Mouse (Mus musculus): Measurements from ENCODE around the gene Atg7. TPM values are rescaled to one million over a fixed set of nuclear protein-coding genes. Genes with fewer than 3 reads are reported as not detected.
A peak's percentile ranks its signal among the peaks of the same experiment; 100 is the strongest.
"Not testable (repeated sequence)": the region's sequence is repeated elsewhere in the genome, so short reads cannot be mapped to it uniquely, and the experiment has no call there.

The Atg7 gene
- polyA plus RNA-seq, 1 experiment: 16.0 TPM

DNA sequence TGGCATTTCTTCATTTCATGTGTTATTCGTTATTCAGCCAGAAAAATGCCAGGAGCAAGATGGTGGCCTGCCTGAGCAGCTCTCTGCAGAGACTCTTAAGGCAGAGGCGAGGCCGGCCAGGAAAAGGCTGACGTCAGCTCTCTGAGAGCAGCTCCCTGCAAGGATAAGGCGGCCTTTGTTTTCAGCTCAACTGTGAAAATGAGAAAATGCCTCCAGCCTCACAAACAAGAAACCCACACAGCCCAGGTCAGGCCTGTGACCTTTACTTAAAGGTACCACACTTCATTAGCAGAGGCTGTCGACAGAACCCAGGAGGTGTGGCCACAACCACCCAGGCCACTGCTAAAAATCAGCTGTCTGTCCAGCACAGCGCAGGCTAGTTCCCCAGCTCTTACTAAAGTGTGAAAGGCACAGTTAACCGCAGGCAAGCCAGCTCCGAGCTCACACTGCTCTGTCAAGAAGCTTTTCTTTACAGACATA, 240.4 kb downstream of the Atg7 start:
- TF ChIP-seq POLR2A (IDR thresholded peaks at IDR 0.05; ENCODE audit: low read depth, low read length) (no peak), CTCF (IDR thresholded peaks at IDR 0.05; ENCODE audit: extremely low read depth, insufficient read length, insufficient replicate concordance, low read depth, low read length) (no peak)
- WGBS: 13% methylated on average over 9 of the region's 9 CpGs
- no peaks in the 10 kb centered on the region for H3K27me3 ChIP-seq (ENCODE audit: control insufficient read depth, insufficient read depth, low read length)
- H3K27ac ChIP-seq (ENCODE audit: insufficient read depth, low read depth, low read length): peak overlapping the region; percentile 64
- H3K4me1 ChIP-seq (ENCODE audit: control insufficient read depth, insufficient read depth, insufficient read length, low read length): peaks cover 38% of the 10 kb centered on the region
- H3K36me3 ChIP-seq (ENCODE audit: control insufficient read depth, insufficient read depth, low read length): peaks cover 4% of the 10 kb centered on the region
- no peak overlapping the region for H3K4me3 ChIP-seq (ENCODE audit: low read depth, low read length)

DNA sequence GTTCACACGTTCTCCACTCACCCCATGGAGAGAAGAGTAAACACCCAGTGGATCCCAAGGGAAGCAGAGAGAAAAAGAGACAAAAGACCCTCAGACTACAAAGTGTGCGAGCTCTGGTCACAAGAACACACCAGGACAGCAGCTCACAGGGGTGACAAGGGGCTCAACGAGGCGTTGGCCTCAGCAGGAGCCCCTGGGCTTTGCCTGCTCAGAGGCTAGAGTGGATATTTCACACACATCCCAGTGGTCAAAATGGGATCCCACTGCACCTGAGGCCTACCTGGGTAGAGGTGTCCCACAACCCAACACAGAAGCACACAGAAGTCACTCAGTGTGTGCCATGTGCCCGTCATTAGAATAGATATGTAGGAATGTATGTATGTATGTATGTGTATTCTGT, 242.2 kb downstream of the Atg7 start:
- no peak for TF ChIP-seq POLR2A (IDR thresholded peaks at IDR 0.05; ENCODE audit: low read depth, low read length)
- TF ChIP-seq CTCF (IDR thresholded peaks at IDR 0.05; ENCODE audit: extremely low read depth, insufficient read length, insufficient replicate concordance, low read depth, low read length): no peak
- 85% methylated on average over 5 of the region's 5 CpGs for WGBS
- no peak overlapping the region for H3K27ac ChIP-seq (ENCODE audit: insufficient read depth, low read depth, low read length)
- no peak overlapping the region for H3K4me3 ChIP-seq (ENCODE audit: low read depth, low read length)
- peaks cover 31% of the 10 kb centered on the region for H3K4me1 ChIP-seq (ENCODE audit: control insufficient read depth, insufficient read depth, insufficient read length, low read length)
- peaks cover 8% of the 10 kb centered on the region for H3K36me3 ChIP-seq (ENCODE audit: control insufficient read depth, insufficient read depth, low read length)
- no peaks in the 10 kb centered on the region for H3K27me3 ChIP-seq (ENCODE audit: control insufficient read depth, insufficient read depth, low read length)

DNA sequence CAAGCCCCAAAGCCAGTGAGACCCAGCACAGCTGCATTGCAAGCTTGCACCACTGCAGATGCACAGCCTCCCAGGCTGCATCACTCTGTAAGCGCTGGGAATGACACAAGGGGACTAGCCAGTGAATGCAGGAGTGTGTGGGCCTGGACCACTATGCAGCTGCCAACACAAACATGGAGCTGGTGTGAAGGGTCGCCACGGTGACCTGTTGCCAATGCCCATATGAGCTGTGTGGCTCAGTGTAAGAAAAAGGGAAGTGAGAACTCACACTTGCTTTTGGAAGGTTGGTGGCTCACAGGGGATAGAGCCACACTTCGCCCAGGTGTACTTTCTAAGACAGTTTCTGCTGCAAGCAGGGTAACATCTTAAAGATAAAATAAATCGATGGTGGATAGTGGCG, 243.1 kb downstream of the Atg7 start:
- Histone ChIP-seq H3K36me3 (ENCODE audit: control insufficient read depth, insufficient read depth, low read length) (peaks cover 10% of the 10 kb centered on the region), H3K27me3 (ENCODE audit: control insufficient read depth, insufficient read depth, low read length) (no peaks in the 10 kb centered on the region), H3K4me3 (ENCODE audit: low read depth, low read length) (no peak overlapping the region), H3K4me1 (ENCODE audit: control insufficient read depth, insufficient read depth, insufficient read length, low read length) (peaks cover 27% of the 10 kb centered on the region), H3K27ac (ENCODE audit: insufficient read depth, low read depth, low read length) (no peak overlapping the region)
- WGBS: 79% methylated on average over 6 of the region's 6 CpGs
- TF ChIP-seq POLR2A (IDR thresholded peaks at IDR 0.05; ENCODE audit: low read depth, low read length): no peak
- no peak for TF ChIP-seq CTCF (IDR thresholded peaks at IDR 0.05; ENCODE audit: extremely low read depth, insufficient read length, insufficient replicate concordance, low read depth, low read length)

DNA sequence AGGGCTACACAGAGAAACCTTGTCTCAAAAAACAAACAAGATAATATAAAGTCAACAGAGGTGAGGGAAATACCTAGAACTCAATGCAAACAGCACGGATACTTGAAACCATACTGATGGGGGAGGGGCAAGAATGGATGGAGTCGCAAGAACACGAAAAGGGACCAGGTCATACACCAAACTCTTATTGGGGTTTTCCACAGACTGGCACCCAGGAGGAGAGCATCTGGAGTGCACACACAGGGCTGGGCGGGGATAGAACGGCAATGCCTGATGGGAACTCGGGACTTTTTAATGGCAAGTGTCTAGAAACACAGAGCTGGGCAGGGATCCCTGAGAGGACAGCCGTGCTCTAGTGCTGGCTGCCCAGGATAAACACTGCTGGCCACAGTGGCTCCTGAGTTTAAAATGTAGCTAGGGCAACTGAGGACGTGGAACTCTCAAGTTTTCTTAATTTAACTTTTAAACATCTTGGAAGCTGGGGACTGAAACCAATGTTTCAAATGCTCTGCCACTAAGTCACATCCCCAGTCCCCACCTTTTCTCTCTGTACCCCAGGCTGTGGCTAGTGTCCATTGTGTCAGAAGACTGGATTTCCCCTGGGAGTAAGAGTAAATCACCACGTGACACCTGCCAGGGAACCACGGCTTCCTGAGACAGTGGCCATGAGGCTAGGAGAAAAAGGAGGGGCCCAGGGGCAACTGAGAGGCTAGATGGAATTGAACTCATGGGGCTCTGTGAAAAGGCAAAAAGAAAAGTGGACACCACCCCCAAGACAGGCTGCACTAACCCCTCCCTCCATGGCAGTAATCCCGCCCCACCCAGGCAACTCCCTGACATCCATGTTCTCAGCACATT, 243.8 kb downstream of the Atg7 start:
- Histone ChIP-seq H3K27me3 (ENCODE audit: control insufficient read depth, insufficient read depth, low read length) (no peaks in the 10 kb centered on the region), H3K4me3 (ENCODE audit: low read depth, low read length) (no peak overlapping the region), H3K4me1 (ENCODE audit: control insufficient read depth, insufficient read depth, insufficient read length, low read length) (peaks cover 26% of the 10 kb centered on the region), H3K27ac (ENCODE audit: insufficient read depth, low read depth, low read length) (0 out of 2 replicates have a peak overlapping the region, but pooled peaks have one; percentile 26), H3K36me3 (ENCODE audit: control insufficient read depth, insufficient read depth, low read length) (peaks cover 10% of the 10 kb centered on the region)
- TF ChIP-seq POLR2A (IDR thresholded peaks at IDR 0.05; ENCODE audit: low read depth, low read length): no peak
- no peak for TF ChIP-seq CTCF (IDR thresholded peaks at IDR 0.05; ENCODE audit: extremely low read depth, insufficient read length, insufficient replicate concordance, low read depth, low read length)
- WGBS: 44% methylated on average over 11 of the region's 11 CpGs

DNA sequence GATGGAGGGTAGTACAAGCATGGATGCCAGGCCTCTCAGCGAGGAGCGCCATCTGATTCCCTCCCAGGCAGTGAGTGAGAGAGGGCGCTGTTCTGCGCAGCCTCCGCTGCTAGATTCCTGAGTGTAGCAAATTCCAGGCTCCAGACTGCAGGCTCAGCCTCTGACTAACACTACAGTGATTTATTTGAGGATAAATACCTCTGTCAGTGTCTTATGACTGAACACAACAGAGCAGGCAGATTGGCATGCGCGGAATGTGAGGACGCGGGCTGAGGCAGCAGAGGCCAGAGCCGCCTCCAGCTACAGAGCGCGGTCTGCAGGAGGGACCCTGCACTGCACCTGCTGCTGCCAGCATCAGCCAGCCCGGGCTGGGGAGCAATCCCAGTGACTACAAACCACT, 246.0 kb downstream of the Atg7 start:
- Histone ChIP-seq H3K27me3 (ENCODE audit: control insufficient read depth, insufficient read depth, low read length) (no peaks in the 10 kb centered on the region), H3K36me3 (ENCODE audit: control insufficient read depth, insufficient read depth, low read length) (peaks cover 10% of the 10 kb centered on the region), H3K4me3 (ENCODE audit: low read depth, low read length) (no peak overlapping the region), H3K27ac (ENCODE audit: insufficient read depth, low read depth, low read length) (0 out of 2 replicates have a peak overlapping the region, but pooled peaks have one; percentile 17), H3K4me1 (ENCODE audit: control insufficient read depth, insufficient read depth, insufficient read length, low read length) (peaks cover 27% of the 10 kb centered on the region)
- TF ChIP-seq CTCF (IDR thresholded peaks at IDR 0.05; ENCODE audit: extremely low read depth, insufficient read length, insufficient replicate concordance, low read depth, low read length) (no peak), POLR2A (IDR thresholded peaks at IDR 0.05; ENCODE audit: low read depth, low read length) (no peak)
- WGBS: 67% methylated on average over 13 of the region's 13 CpGs

- H3K27ac ChIP-seq (ENCODE audit: insufficient read depth, low read depth, low read length); H3K4me3 ChIP-seq (ENCODE audit: low read depth, low read length); H3K27me3 ChIP-seq (ENCODE audit: control insufficient read depth, insufficient read depth, low read length): not testable (repeated sequence)
- 83% methylated on average over 3 of the region's 3 CpGs for WGBS
- Histone ChIP-seq H3K36me3 (ENCODE audit: control insufficient read depth, insufficient read depth, low read length) (peaks cover 10% of the 10 kb centered on the region), H3K4me1 (ENCODE audit: control insufficient read depth, insufficient read depth, insufficient read length, low read length) (peaks cover 32% of the 10 kb centered on the region)
Measured at GRCm38 (mm10) chr6:114889971-114890370, 247.1 kb downstream of the Atg7 start.

DNA sequence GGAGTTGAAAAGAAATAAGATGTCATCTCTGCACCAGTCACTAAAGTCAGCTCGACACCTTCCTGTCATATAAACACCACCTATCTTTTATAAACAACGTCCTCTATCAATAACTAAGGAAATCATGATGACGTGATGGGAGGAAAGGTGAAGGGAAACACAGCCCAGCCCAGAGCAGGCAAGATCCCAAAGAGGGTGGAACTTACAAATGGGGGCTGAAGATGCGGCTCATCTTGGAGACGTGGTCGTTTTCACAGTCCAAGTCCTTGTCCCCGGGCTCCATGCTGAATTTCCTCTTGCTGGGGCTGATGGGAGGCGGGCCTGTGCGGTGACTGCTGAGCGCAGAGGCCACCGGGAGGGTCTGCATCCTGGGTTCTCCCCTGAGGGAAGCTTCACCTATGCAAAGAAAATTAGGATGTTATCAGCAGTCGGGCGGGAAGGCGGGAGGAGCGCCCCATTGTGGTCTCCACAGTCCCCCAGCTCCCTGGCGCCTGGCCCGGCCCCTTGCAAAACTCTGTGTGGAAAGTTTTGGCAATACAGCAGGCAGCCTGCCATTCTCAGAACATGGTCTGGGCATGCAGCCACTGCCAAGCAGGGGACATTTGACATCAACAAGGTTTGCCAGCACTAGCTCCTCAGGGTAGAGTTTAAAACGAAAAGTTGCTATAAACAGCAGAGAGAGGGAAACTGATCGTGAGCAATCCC, 247.7 kb downstream of the Atg7 start:
- H3K36me3 ChIP-seq (ENCODE audit: control insufficient read depth, insufficient read depth, low read length): peaks cover 10% of the 10 kb centered on the region
- no peak overlapping the region for H3K4me3 ChIP-seq (ENCODE audit: low read depth, low read length)
- no peak overlapping the region for H3K27ac ChIP-seq (ENCODE audit: insufficient read depth, low read depth, low read length)
- TF ChIP-seq POLR2A (IDR thresholded peaks at IDR 0.05; ENCODE audit: low read depth, low read length) (no peak), CTCF (IDR thresholded peaks at IDR 0.05; ENCODE audit: extremely low read depth, insufficient read length, insufficient replicate concordance, low read depth, low read length) (no peak)
- WGBS: 56% methylated on average over 19 of the region's 19 CpGs
- H3K27me3 ChIP-seq (ENCODE audit: control insufficient read depth, insufficient read depth, low read length): no peaks in the 10 kb centered on the region
- peaks cover 32% of the 10 kb centered on the region for H3K4me1 ChIP-seq (ENCODE audit: control insufficient read depth, insufficient read depth, insufficient read length, low read length)

Data from small intestine, adult 2 months (tissue).